ENCODE assay signal across 10 mouse cellular contexts in genomic region chr10:128400338-128400737, GRCm38 (mm10). TPM values are rescaled to one million over a fixed set of nuclear protein-coding genes. Genes with fewer than 3 reads are reported as not detected.
A peak's percentile ranks its signal among the peaks of the same experiment; 100 is the strongest.
DNase-seq lines count a peak whose midpoint lies in the region; ATAC-seq and TF ChIP-seq lines count a peak whose summit lies in the region.
"Had no signal": no experiment of that assay in that cellular context is flagged by ENCODE, and none has a peak within 500 bp of the region (broad histone marks: within the 10 kb centered on the region; RNA-seq: fewer than 3 reads in every experiment).

No protein-coding gene starts in this region.

- no peak overlapping the region for H3K27ac ChIP-seq in lung, postnatal 0 days (ENCODE audit: low read length)
- H3K27ac ChIP-seq in limb, embryonic 13.5 days, result 0 out of 2 replicates have a peak overlapping the region, but pooled peaks have one; percentile 10
- no peak overlapping the region for H3K27ac ChIP-seq in stomach, postnatal 0 days (replicated peaks)
- H3K27ac ChIP-seq: hindbrain, embryonic 14.5 days had no signal

- H3K27me3 ChIP-seq in lung, postnatal 0 days (replicated peaks; ENCODE audit: insufficient read depth, low read length), result no peaks in the 10 kb centered on the region
- no peaks in the 10 kb centered on the region for H3K27me3 ChIP-seq in limb, embryonic 13.5 days
- no peaks in the 10 kb centered on the region for H3K27me3 ChIP-seq in stomach, postnatal 0 days (ENCODE audit: control insufficient read depth, insufficient read depth, low read length)

- H3K4me2 ChIP-seq in lung, postnatal 0 days (replicated peaks; ENCODE audit: low read depth, low read length), result no peak overlapping the region
- H3K4me2 ChIP-seq in limb, embryonic 13.5 days (replicated peaks), result 0 out of 2 replicates have a peak overlapping the region, but pooled peaks have one; percentile 21
- no peak overlapping the region for H3K4me2 ChIP-seq in stomach, postnatal 0 days (replicated peaks; ENCODE audit: low read depth)
- H3K4me2 ChIP-seq: hindbrain, embryonic 14.5 days had no signal

- no peak overlapping the region for H3K9ac ChIP-seq in lung, postnatal 0 days (replicated peaks; ENCODE audit: low read depth)
- peak overlapping the region; percentile 25; the same call in 1 of the 2 replicates for H3K9ac ChIP-seq in limb, embryonic 13.5 days
- H3K9ac ChIP-seq in stomach, postnatal 0 days (ENCODE audit: low read length), result no peak overlapping the region
- H3K9ac ChIP-seq: forebrain, postnatal 0 days; hindbrain, embryonic 14.5 days had no signal

- no peak for TF ChIP-seq EP300 in lung, postnatal 0 days (IDR thresholded peaks at IDR 0.05)
- TF ChIP-seq EP300 in stomach, postnatal 0 days (optimal IDR thresholded peaks at IDR 0.05), result no peak

- H3K4me1 ChIP-seq in lung, postnatal 0 days (ENCODE audit: insufficient read depth, low read depth, low read length), result no peaks in the 10 kb centered on the region
- peaks cover 15% of the 10 kb centered on the region for H3K4me1 ChIP-seq in limb, embryonic 13.5 days
- no peaks in the 10 kb centered on the region for H3K4me1 ChIP-seq in stomach, postnatal 0 days (replicated peaks; ENCODE audit: control insufficient read depth, insufficient read depth)

- no peak for TF ChIP-seq CTCF in lung, postnatal 0 days (IDR thresholded peaks at IDR 0.05)
- TF ChIP-seq CTCF in stomach, postnatal 0 days (IDR thresholded peaks at IDR 0.05; ENCODE audit: low read depth), result no peak

- 0 out of 2 replicates have a peak, but pooled peaks have one; percentile 4 for ATAC-seq in lung, postnatal 0 days
- ATAC-seq in limb, embryonic 13.5 days (ENCODE audit: low FRiP score, low read depth), result peak; percentile 19; the same call in 1 of the 2 replicates
- ATAC-seq in stomach, postnatal 0 days (ENCODE audit: low FRiP score, low TSS enrichment), result 0 out of 2 replicates have a peak, but pooled peaks have one; percentile 33
- ATAC-seq in activated CD4-positive, CD25-positive, alpha-beta regulatory T cell, adult 4 months, result no peak
- ATAC-seq: forebrain, postnatal 0 days had no signal

- no peaks in the 10 kb centered on the region for H3K36me3 ChIP-seq in lung, postnatal 0 days (ENCODE audit: insufficient read depth, low read length)
- H3K36me3 ChIP-seq in limb, embryonic 13.5 days, result peaks cover 24% of the 10 kb centered on the region
- no peaks in the 10 kb centered on the region for H3K36me3 ChIP-seq in stomach, postnatal 0 days (ENCODE audit: control insufficient read depth, insufficient read depth, low read length)

- H3K4me3 ChIP-seq in lung, postnatal 0 days (ENCODE audit: low read depth, low read length), result no peak overlapping the region
- H3K4me3 ChIP-seq in limb, embryonic 13.5 days, result no peak overlapping the region
- H3K4me3 ChIP-seq in stomach, postnatal 0 days (ENCODE audit: low read depth, low read length), result no peak overlapping the region
- H3K4me3 ChIP-seq: myocyte had no signal

- H3K9me3 ChIP-seq in lung, postnatal 0 days (ENCODE audit: low read length), result no peaks in the 10 kb centered on the region
- no peaks in the 10 kb centered on the region for H3K9me3 ChIP-seq in limb, embryonic 13.5 days
- no peaks in the 10 kb centered on the region for H3K9me3 ChIP-seq in stomach, postnatal 0 days (ENCODE audit: control insufficient read depth, low read length)

- no peak for DNase-seq in lung, postnatal 0 days (ENCODE audit: low spot score)
- DNase-seq in lung, postnatal 10 days, result no peak
- DNase-seq in kidney, adult 18-20 months, result peak; percentile 70
- DNase-seq in stomach, postnatal 0 days (ENCODE audit: low spot score), result peak; percentile 59
- DNase-seq in adrenal gland, postnatal 10 days, result no peak
- DNase-seq: forebrain, postnatal 0 days had no signal

- WGBS in lung, postnatal 0 days, result 29% methylated on average over 5 of the region's 5 CpGs
- WGBS in limb, embryonic 13.5 days, result 16% methylated on average over 5 of the region's 5 CpGs
- 33% methylated on average over 5 of the region's 5 CpGs for WGBS in stomach, postnatal 0 days

RNA-seq across cellular contexts. Expression of gene Slc39a5, which starts 0.7 kb away (rescaled TPM):
- polyA plus RNA-seq in lung, postnatal 0 days (2015; fragmentation: Nextera tagmentation; extraction: Ambion mirVana), result 0.15 TPM in 1 of 2 replicates, not detected in the other
- polyA plus RNA-seq in limb, embryonic 13.5 days (2015; fragmentation: Nextera tagmentation; extraction: Ambion mirVana), result 0.28 and 0.38 TPM in 2 replicates
- polyA plus RNA-seq in stomach, postnatal 0 days (2015; fragmentation: Nextera tagmentation; extraction: Ambion mirVana), result 0.75 and 0.76 TPM in 2 replicates
- 1 to 10 TPM; 2.3 to 5.9 TPM for total RNA-seq in adrenal gland, postnatal 10 days (2021)
- polyA plus RNA-seq in activated CD4-positive, CD25-positive, alpha-beta regulatory T cell, adult 4 months (2017; shearing (Covaris generic)), result not detected
- polyA plus RNA-seq: hindbrain, embryonic 14.5 days; myocyte had no signal

RNA-seq across cellular contexts. Expression of gene Nabp2, which starts 11.0 kb away (rescaled TPM):
- 48.6 and 54.7 TPM in 2 replicates for polyA plus RNA-seq in lung, postnatal 0 days (2015; fragmentation: Nextera tagmentation; extraction: Ambion mirVana)
- 60.6 and 61.4 TPM in 2 replicates for polyA plus RNA-seq in limb, embryonic 13.5 days (2015; fragmentation: Nextera tagmentation; extraction: Ambion mirVana)
- polyA plus RNA-seq in stomach, postnatal 0 days (2015; fragmentation: Nextera tagmentation; extraction: Ambion mirVana), result 53.5 and 54.4 TPM in 2 replicates
- 10 to 100 TPM; 58.0 to 59.9 TPM for total RNA-seq in adrenal gland, postnatal 10 days (2021)
- 10 to 100 TPM; 75.0 to 81.0 TPM for polyA plus RNA-seq in activated CD4-positive, CD25-positive, alpha-beta regulatory T cell, adult 4 months (2017; shearing (Covaris generic))

RNA-seq across cellular contexts. Expression of gene Rnf41, which starts 11.1 kb away (rescaled TPM):
- 31.3 and 32.2 TPM in 2 replicates for polyA plus RNA-seq in lung, postnatal 0 days (2015; fragmentation: Nextera tagmentation; extraction: Ambion mirVana)
- 42.3 and 43.3 TPM in 2 replicates for polyA plus RNA-seq in limb, embryonic 13.5 days (2015; fragmentation: Nextera tagmentation; extraction: Ambion mirVana)
- polyA plus RNA-seq in stomach, postnatal 0 days (2015; fragmentation: Nextera tagmentation; extraction: Ambion mirVana), result 18.9 and 20.1 TPM in 2 replicates
- total RNA-seq in adrenal gland, postnatal 10 days (2021), result 10 to 100 TPM; 37.4 TPM
- polyA plus RNA-seq in activated CD4-positive, CD25-positive, alpha-beta regulatory T cell, adult 4 months (2017; shearing (Covaris generic)), result 10 to 100 TPM; 26.1 to 39.3 TPM

RNA-seq across cellular contexts. Expression of gene Ankrd52, which starts 23.4 kb away (rescaled TPM):
- polyA plus RNA-seq in lung, postnatal 0 days (2015; fragmentation: Nextera tagmentation; extraction: Ambion mirVana), result 4.2 and 4.9 TPM in 2 replicates
- polyA plus RNA-seq in limb, embryonic 13.5 days (2015; fragmentation: Nextera tagmentation; extraction: Ambion mirVana), result 11.7 and 12.9 TPM in 2 replicates
- 2.9 and 4.3 TPM in 2 replicates for polyA plus RNA-seq in stomach, postnatal 0 days (2015; fragmentation: Nextera tagmentation; extraction: Ambion mirVana)
- total RNA-seq in adrenal gland, postnatal 10 days (2021), result 10 to 100 TPM; 53.3 to 57.8 TPM
- 1 to 10 TPM; 2.6 to 4.5 TPM for polyA plus RNA-seq in activated CD4-positive, CD25-positive, alpha-beta regulatory T cell, adult 4 months (2017; shearing (Covaris generic))

RNA-seq across cellular contexts. Expression of gene Coq10a, which starts 31.5 kb away (rescaled TPM):
- polyA plus RNA-seq in lung, postnatal 0 days (2015; fragmentation: Nextera tagmentation; extraction: Ambion mirVana), result 16.4 and 19.9 TPM in 2 replicates
- polyA plus RNA-seq in limb, embryonic 13.5 days (2015; fragmentation: Nextera tagmentation; extraction: Ambion mirVana), result 14.8 and 15.3 TPM in 2 replicates
- polyA plus RNA-seq in stomach, postnatal 0 days (2015; fragmentation: Nextera tagmentation; extraction: Ambion mirVana), result 12.9 and 13.8 TPM in 2 replicates
- 100 to 1,000 TPM in 1 of 2 experiments, 10 to 100 TPM in 1; 99.9 to 128 TPM for total RNA-seq in adrenal gland, postnatal 10 days (2021)
- 10 to 100 TPM; 14.3 to 20.3 TPM for polyA plus RNA-seq in activated CD4-positive, CD25-positive, alpha-beta regulatory T cell, adult 4 months (2017; shearing (Covaris generic))

Comparison
In these comparisons a context has a peak if more than half of its experiments do, and no peak if none do; other contexts are left out.
1. DNase-seq: peak in kidney, adult 18-20 months (single experiment) and stomach, postnatal 0 days (single experiment); none in lung, postnatal 0 days (single experiment), lung, postnatal 10 days (single experiment) and adrenal gland, postnatal 10 days (single experiment).